Mouse (Mus musculus): Measurements from ENCODE around the gene Mtg2.

- TF ChIP-seq POLR2A (IDR thresholded peaks at IDR 0.05; ENCODE audit: insufficient read length, low read depth) (no peak), POLR2AphosphoS2 (IDR thresholded peaks at IDR 0.05; ENCODE audit: insufficient read length, low read depth) (no peak), TCF12 (IDR thresholded peaks at IDR 0.05; ENCODE audit: insufficient read depth, poor library complexity, severe bottlenecking) (no peak), MAX (IDR thresholded peaks at IDR 0.05; ENCODE audit: low read depth) (no peak), E2F4 (IDR thresholded peaks at IDR 0.05; ENCODE audit: insufficient read depth) (no peak), REST (IDR thresholded peaks at IDR 0.05; ENCODE audit: insufficient read depth, insufficient read length) (no peak), USF1 (IDR thresholded peaks at IDR 0.05; ENCODE audit: low read depth) (no peak), MYOG (IDR thresholded peaks at IDR 0.05; ENCODE audit: control insufficient read depth in 1 of 3, insufficient read depth in 1 of 3, insufficient read length in 2 of 3, low read depth in 2 of 3) (no peak), TCF3 (IDR thresholded peaks at IDR 0.05; ENCODE audit: insufficient read length, low read depth) (no peak)
Measured at GRCm38 (mm10) chr2:180053001-180053400, 17.4 kb upstream of the Mtg2 start.
